Comparison of ENCODE assay signal across 8 mouse cellular contexts in the genomic region with DNA sequence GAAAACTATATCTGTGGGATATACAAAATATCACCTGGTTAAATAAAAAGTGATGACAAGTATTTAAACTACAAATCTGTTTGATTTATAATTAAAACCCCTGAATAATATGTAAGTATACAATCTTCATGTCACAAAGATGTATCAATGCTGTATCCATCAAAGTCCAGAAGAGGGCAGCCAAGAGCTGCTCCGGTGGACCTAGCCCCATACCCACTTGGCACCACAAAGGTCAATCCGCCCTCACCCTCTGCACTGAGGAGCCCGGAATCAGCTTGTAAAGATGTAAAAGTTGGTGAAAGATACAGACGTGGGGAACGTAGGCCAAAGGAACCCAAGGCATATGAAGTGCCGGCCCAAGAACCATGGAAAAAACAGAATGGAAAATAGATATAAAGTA.
DNase-seq lines count a peak whose midpoint lies in the region; ATAC-seq and TF ChIP-seq lines count a peak whose summit lies in the region.

No protein-coding gene starts in this region.

- TF ChIP-seq CTCF in kidney, postnatal 0 days (IDR thresholded peaks at IDR 0.05; ENCODE audit: low read depth) = peak; percentile 83
- peak; percentile 63 for TF ChIP-seq CTCF in olfactory bulb, adult 2 months (IDR thresholded peaks at IDR 0.05; ENCODE audit: insufficient read depth, low read depth, low read length)

- H3K9ac ChIP-seq in kidney, postnatal 0 days (ENCODE audit: low read depth, low read length) = no peak overlapping the region
- no peak overlapping the region for H3K9ac ChIP-seq in lung, embryonic 16.5 days (ENCODE audit: low read length)

- no peak for ATAC-seq in kidney, postnatal 0 days (replicated peaks; ENCODE audit: low FRiP score, low read depth)
- peak; percentile 54 for ATAC-seq in lung, embryonic 16.5 days (ENCODE audit: low read depth)
- ATAC-seq in monocyte, adult 5-6 weeks (replicated peaks; ENCODE audit: insufficient number of reproducible peaks, low FRiP score, low TSS enrichment, poor library complexity, severe bottlenecking) = no peak; the same call in 1 of the 2 replicates

- no peaks in the 10 kb centered on the region for H3K27me3 ChIP-seq in kidney, postnatal 0 days (ENCODE audit: insufficient read depth, low read length)
- H3K27me3 ChIP-seq in lung, embryonic 16.5 days (ENCODE audit: control insufficient read depth, insufficient read depth, low read depth, low read length) = no peaks in the 10 kb centered on the region

- H3K4me1 ChIP-seq in kidney, postnatal 0 days (replicated peaks; ENCODE audit: insufficient read depth, low read length) = no peaks in the 10 kb centered on the region
- no peaks in the 10 kb centered on the region for H3K4me1 ChIP-seq in lung, embryonic 16.5 days (replicated peaks; ENCODE audit: control insufficient read depth, insufficient read depth, low read length)
- H3K4me1 ChIP-seq in olfactory bulb, adult 2 months (ENCODE audit: control insufficient read depth, insufficient read depth, low read length) = peaks cover 3% of the 10 kb centered on the region

- no peak overlapping the region for H3K4me3 ChIP-seq in kidney, postnatal 0 days (replicated peaks; ENCODE audit: low read depth, low read length)
- no peak overlapping the region for H3K4me3 ChIP-seq in lung, embryonic 16.5 days (ENCODE audit: low read length)
- peak overlapping the region; percentile 17; the same call in 1 of the 2 replicates for H3K4me3 ChIP-seq in olfactory bulb, adult 2 months (ENCODE audit: insufficient read depth, low read depth, low read length)

- no peaks in the 10 kb centered on the region for H3K36me3 ChIP-seq in kidney, postnatal 0 days (ENCODE audit: insufficient read depth, low read length)
- no peaks in the 10 kb centered on the region for H3K36me3 ChIP-seq in lung, embryonic 16.5 days (ENCODE audit: control insufficient read depth, insufficient read depth, low read length)

- no peak overlapping the region for H3K4me2 ChIP-seq in kidney, postnatal 0 days (ENCODE audit: low read length)
- no peak overlapping the region; the same call in 1 of the 2 replicates for H3K4me2 ChIP-seq in lung, embryonic 16.5 days (ENCODE audit: low read depth, low read length)

- peak; percentile 78 for DNase-seq in CD4-positive, CD25-positive, alpha-beta regulatory T cell, adult 2 months (ENCODE audit: low read depth, low spot score)
- peak; percentile 72 for DNase-seq in NIH3T3 (ENCODE audit: low read depth)
- peak; percentile 87 to 90 for DNase-seq in cerebellum, postnatal 10 days
- peak; percentile 50 for DNase-seq in gastrocnemius, postnatal 10 days
- DNase-seq in kidney, postnatal 0 days (ENCODE audit: low spot score) = peak; percentile 71

- no peaks in the 10 kb centered on the region for H3K9me3 ChIP-seq in kidney, postnatal 0 days (replicated peaks; ENCODE audit: low read length)
- H3K9me3 ChIP-seq in lung, embryonic 16.5 days (ENCODE audit: control insufficient read depth, low read length) = no peaks in the 10 kb centered on the region

- WGBS in kidney, postnatal 0 days = 10% methylated on average over 6 of the region's 6 CpGs
- 12% methylated on average over 6 of the region's 6 CpGs for WGBS in lung, embryonic 16.5 days
- WGBS in olfactory bulb, adult 2 months = 14% methylated on average over 6 of the region's 6 CpGs

- no peak for TF ChIP-seq POLR2A in olfactory bulb, adult 2 months (IDR thresholded peaks at IDR 0.05; ENCODE audit: insufficient read depth, low read depth, low read length)

- no peak overlapping the region for H3K27ac ChIP-seq in kidney, postnatal 0 days
- H3K27ac ChIP-seq in lung, embryonic 16.5 days (ENCODE audit: low read length) = no peak overlapping the region
- no peak overlapping the region for H3K27ac ChIP-seq in olfactory bulb, adult 2 months (ENCODE audit: insufficient read depth, low read depth, low read length)
